Mouse (Mus musculus): ENCODE results near the gene Syt12.

Syt12 gene

DNA sequence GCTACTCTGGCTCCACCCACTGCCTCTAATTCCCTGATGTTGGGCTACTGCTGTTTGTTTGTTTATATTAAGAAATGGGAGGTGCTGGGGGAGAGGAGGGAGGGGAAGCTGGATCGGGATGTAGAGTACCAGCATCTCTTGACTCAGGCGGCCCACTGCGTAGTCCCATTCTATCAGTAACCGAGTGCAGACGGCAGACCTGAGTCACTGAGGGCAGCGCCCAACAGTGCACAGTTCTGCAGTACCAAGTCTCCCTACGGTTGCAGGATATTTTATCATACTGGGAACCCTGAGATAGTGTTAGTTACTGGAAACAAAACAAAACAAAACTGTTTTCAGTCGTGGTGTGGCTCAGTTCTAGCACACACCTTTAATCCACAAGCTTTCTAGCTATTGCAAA, 26.1 kb downstream of the Syt12 start:
- in situ Hi-C loops (cut with MboI, MseI) = no loop called here

DNA sequence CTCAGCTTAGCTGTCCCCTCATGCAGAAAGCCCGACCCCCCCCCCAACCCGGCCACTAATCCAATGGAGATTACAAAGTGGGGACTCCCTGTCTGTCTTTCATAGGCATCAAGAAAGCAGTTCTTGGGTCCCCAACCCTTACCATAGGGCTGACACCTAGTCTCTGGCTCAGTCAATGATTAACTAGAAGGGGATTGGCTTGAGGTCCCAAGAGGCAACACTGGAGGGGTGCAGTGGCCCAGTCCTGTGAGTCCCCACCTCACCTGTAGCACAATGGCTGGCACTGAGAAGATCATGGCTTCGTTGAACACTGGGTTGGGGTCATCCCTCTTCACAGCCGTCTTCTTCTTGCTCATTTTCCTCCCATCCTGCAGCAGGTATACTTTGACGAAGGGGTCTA, 26.6 kb downstream of the Syt12 start:
- in situ Hi-C loops (cut with MboI, MseI) = no loop called here

DNA sequence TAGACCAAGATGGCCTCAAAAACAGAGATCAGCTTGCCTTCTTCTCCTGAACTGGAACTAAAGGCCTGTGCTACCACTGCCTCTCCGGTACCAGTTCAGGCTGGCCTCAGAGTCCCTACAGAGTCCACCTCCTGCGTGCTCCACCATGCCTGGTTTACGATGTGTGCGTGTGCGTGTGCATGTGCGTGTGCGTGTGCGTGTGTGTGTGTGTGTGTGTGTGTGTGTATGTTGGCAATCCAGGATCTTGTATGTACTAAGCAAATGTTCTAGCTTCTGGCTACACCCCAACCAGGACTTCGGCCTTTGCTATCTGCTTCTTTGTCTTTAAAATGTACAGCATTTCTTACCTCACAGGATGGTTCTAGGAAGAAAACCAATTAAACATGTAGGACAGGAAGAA, 28.0 kb downstream of the Syt12 start:
- in situ Hi-C loops (cut with MboI, MseI) = no loop called here

DNA sequence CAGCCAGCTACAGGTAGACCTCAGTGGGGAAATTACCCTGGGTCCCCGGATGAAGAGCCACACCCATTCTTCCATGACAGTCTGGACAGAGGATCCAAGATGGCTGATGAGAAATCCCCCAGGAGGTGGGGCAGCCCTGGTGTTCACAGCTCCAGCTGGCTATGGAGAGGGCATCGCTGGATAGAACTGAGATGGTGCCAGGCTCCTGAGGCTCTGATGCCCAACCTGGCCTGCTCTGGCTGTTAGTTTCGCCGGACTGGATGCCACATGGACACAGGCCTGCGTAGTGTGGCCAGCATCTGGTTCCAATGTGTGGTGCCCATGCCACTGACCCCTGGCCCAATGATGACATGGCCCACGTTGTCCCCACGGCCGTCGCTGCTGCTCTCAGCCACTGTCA, 29.8 kb downstream of the Syt12 start:
- in situ Hi-C loops (cut with MboI, MseI) = no loop called here

DNA sequence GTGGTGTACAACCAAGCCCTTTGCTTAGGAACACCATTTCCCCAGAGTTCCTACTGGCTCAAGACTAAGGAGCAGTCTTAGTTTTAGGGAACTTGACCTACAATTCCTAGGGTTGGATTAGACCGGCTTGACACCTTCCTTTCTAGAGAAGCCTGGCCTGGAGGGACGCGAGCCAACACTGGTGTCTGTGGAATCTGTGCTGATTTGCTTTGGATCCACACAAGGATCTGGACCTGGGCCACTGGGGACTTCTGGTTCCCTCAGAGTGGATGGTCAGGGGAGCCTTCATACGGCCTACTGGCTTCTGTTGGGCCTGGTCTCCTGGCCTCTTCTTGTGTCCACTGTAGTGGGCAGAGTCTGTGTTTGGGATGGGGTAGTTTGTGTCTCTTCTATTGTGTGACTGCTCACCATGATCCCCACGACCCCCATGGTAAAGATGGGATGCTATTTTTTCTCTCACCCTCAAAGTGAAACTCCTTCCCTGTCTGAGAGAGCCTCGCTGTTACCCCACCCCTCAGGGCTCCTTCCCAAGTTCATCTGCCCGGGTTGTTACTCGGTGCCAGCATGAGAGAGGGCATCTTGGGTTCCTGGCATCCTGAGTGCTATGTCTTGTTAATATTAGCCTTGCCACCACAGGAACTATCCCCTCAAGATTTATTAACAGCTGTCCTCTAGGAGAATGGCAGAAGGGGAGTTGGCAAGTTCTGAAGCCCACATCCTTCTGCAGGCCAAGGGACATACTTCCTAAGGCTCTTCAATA, 30.4 kb downstream of the Syt12 start:
- in situ Hi-C loops (cut with MboI, MseI) = no loop called here

DNA sequence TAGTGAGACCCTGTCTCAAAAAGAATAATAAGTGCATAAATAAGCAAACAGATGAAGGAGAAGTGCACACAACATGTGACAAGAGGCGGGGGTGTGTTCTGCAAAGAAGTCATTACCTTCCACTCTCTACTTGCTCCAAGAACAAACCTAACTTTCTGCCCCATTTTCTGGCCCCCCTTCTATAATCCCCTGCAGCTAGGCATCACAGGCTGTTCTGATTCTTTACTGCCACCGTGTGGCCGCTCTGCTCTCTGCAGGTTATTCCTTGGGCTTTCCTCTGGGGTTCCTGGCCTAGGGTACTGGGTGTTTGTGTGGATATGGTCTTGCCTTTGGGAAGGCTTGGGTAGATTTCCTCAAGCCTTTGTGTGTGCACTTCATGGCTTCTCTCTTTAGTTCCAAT, 34.8 kb downstream of the Syt12 start:
- in situ Hi-C loops (cut with MboI, MseI) = no loop called here

DNA sequence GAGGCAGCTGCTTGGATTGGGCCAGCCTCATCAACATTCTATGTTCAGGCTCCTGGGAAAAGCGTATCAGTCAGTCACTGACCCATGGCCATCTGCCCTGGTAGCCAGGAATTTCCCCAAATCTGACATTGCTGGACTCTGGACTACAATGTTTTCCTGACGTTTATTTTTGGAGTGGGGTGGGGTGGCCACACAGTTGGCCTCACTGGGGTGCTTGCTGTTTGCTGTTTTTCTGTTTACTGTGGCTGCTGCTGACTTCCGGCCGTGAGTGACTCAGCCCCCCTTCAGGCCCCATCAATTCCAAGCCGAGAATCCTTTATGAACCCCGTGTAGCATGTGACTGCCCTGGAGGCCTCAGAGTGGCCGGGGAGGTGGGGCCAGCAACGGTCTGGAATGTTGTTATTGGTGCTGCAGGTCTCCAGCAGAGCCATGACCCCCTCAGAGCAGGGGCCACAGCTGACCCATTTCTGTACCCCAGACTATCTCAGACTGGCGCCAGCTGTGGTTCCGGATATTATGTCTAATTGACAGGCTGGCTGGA, 35.6 kb downstream of the Syt12 start:
- in situ Hi-C loops (cut with MboI, MseI) = no loop called here

DNA sequence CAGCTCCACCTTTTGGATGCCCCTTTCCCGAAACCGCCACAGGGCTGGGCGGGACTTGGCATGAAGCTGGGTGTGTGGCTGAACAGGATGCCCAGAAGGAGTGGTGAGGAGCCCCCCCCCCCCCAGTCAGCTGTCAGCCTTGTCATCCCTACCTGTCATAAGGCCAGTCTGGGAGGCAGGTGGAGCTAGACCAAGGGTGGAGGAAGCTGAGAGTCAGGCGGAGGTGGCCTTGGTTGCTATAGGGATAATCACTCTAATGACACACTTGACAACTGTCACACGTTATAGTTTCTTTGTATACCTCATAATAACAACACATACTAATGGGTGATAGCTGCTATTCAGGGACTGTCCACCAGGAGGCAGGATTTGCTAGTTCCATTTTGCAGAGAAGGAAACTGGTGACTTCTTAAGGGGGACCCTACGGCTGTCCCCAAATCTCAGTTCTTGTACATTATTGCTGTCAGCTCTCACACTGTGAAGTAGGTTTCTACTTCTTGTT, 36.1 kb downstream of the Syt12 start:
- in situ Hi-C loops (cut with MboI, MseI) = no loop called here

DNA sequence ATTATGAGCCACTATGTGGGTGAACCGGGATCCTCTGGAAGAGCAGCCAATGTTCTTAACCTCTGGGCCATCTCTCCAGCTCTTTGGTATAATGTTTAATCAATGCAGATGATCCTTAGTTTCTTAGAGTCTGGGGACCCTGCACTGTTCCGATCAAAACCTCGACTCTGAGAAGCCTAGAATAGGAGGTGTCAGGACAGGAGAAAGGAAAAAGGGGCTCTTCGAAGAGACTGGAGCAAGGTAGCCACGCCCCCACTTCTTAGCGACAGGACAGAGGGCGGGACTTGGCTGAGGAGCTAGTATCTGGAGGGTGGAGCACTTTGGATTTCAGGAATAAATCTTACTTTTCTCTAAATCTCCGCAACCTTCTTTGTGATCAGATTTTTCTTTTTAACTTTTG, 37.0 kb downstream of the Syt12 start:
- in situ Hi-C loops (cut with MboI, MseI) = no loop called here

DNA sequence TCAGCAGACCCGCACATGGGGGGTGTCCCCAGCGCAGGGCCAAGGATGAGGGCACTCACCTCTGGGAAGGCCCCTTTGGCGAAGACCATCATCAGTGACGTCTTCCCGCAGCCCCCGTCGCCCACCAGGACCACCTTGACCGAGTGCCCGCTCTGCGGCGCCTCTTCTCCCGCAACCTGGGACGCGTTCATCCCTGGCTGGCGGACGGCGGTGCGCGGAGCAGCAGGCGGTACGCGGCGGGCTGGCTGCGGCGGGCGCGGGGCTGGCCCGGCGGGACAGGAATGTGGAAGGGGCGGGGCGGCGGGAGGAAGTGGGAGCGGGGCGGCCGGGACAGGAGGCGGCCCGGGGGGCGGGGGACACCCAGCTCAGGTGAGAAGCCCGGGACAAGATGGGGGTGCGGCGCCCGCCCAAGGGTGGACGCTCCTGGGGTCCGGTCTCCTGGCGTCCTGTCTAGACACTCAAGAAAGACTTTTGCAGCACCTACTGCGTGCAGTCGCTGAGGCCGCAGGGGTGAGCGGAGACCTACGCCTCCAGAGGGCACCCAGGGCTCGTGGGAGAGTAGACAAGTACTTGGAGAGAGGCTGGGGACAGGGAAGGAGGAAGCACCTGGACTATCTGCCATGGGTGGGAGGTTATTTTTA, 38.0 kb downstream of the Syt12 start, which contains the start of gene Rhod:
Gene Rhod (minus strand): TSS at position 272 of the 641 bp plus-strand sequence.
- in situ Hi-C loops (cut with MboI, MseI) = no loop called here

DNA sequence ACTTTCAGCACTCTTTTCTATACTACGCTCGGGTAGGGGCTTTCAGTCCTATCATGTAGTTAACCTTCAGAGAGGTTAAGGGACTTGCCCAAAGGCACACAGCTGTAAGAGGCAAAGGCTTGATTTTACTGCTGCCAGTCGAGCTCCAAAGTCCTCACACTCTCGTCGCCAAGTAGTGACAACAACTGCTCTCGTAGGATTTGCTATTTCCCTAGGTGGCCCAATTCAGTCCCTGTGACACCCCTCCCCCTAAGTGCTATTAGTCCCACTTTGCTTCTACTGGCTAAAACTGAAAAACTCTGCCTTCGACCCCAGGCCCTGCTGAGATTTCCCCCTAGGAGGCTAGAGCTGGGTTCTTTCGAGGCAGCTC, 38.5 kb downstream of the Syt12 start:
- in situ Hi-C loops (cut with MboI, MseI) = no loop called here

DNA sequence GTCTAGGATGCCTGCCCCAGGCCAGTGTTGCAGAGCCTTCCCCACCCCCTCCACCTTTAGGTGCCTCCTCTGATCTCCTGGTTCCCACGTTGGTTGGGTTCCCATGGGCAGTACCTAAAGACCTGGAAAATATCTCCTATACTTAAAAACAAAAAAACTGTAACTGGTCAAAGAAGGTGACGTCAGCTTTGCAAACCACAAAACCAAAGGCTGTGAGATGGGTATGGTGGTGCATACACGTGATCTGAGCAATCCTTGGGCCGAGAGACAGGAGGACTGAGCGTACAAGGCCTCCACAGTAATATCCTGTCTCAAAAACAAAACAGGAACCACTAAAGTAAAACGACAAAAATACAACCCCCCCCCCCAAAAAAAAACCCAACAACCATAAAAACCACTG, 39.4 kb downstream of the Syt12 start:
- in situ Hi-C loops (cut with MboI, MseI) = no loop called here

DNA sequence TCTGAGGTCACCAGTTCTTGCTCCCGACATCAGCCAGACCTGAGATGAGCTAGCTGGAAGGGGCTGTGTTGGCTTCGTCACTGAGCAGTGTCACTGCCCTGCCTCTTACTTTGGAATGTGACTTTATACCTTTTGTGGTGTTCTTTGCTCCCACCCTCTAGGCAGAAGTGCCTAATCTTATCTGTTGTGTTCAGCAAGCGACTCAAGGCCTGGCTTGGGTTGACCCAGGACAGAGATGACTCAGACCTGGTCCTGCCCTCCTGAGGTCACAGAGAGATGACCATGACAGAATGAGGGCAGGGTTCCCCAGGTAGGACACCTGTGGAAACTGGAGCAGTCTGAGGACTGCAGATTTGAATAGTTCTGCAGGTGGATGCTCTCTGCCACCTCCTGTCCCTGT, 41.0 kb downstream of the Syt12 start:
- in situ Hi-C loops (cut with MboI, MseI) = no loop called here

DNA sequence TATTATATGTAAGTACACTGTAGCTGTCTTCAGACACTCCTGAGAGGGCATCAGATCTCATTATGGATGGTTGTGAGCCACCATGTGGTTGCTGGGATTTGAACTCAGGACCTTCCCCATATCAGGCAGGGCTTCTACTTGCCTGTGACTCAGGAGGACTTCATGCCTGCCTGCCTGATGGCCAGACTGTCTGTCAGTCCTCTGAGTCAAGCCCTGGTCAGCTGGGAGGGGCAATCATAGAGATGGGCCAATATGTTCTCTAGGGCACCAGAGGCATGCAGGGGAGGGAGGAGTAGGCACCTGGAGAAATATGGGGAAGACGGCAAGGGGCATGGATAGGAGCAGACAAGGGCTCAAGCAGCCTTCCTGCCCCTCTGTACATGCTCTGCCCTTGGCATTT, 42.2 kb downstream of the Syt12 start:
- in situ Hi-C loops (cut with MboI, MseI) = no loop called here

DNA sequence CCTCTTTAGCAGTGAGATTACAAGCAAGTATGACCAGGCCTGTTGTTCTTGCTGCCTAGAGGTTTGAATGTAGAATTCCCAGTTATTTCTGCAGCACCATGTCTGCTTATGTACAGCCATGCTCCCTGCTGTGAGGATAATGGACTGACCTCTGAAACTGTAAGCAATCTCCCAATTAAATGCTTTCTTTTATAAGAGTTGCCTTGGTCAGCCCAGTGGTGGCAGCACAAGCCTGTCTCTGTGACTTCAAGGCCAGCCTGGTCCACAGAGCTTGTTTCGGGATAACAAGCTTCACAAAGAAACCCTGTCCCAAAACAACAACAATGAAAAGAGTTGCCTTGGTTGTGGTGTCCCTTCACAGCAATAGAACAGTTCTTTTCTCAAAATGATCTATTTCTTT, 43.5 kb downstream of the Syt12 start:
- in situ Hi-C loops (cut with MboI, MseI) = no loop called here

DNA sequence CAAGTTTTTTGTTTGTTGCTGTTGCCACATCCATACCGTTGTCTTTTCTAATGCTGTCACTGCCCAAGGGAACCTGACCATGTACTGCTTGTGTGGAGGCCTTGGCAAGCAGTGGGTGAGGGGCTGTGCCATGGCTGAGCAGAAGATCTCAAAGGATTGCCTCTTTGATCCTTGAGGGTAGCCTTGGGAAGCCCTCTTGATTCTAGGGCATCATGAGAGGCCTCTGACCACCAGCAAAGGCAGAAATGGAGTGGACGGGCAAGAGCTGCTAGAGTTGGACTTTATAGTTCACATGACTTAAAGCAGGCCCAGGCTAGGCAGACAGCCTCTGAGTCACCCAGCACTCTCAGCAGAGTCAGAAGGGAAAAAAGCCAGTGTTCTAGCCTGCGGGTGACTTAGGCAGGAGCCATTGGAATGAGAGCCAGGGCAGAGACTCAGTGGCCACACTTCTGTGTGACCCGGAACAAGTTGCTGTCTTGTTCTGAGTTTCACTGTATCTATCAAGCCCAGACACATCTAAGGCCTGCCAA, 47.1 kb downstream of the Syt12 start:
- in situ Hi-C loops (cut with MboI, MseI) = no loop called here

DNA sequence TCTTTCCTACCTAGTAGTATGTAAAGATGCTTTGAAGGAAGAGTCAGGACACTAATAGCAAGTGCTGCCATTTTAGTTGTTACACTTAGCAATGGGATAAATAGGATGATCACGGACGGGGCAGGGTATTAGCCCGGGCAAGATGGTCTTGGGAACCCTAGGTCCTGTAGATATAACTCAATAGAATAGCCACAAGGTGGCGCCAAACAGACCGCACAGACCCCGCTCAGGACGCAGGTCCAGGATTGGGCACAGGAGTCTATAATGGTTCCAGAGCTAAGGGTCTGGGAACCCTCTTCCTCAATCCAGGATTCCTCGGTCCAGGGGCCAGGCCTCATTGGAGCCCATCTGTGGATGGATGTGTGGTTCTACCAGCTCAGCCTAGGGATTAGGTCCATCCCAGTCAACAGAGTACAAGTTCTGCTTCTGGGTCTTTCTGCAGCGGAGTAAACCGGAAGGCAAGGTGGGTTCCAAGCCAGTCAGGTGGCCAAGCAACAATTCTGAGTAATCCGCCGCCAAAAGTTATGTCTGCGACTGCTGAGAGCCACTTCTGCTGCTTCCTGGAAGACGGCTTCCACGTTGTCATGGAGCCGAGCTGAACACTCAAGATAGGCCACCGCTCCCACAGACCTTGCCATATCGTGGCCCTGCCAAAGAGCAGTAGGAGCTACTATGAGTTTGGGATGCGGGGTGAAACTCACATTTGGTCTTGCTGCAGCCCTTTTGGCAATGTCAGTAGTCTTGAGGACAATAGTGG, 51.5 kb downstream of the Syt12 start:
- in situ Hi-C loops (cut with MboI, MseI) = no loop called here

DNA sequence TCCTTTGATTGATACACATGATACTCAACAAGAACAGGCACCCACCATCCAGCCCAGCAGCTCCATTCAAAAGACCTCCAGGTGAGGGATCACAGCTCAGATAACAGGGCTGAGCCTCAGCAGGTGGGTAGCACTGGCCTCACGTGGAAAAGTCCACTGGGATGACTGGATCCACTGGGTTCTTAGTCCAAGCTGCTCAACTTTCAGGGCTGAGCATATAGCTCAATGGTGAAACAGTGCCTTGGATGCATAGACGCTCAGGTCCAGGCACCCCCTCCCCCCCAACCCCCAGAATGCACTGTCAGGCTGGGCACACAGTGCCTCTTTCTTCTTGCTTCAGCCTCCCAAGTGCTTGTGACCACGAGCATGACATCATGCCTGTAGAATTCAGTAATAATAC, 54.2 kb downstream of the Syt12 start:
- in situ Hi-C loops (cut with MboI, MseI) = no loop called here

DNA sequence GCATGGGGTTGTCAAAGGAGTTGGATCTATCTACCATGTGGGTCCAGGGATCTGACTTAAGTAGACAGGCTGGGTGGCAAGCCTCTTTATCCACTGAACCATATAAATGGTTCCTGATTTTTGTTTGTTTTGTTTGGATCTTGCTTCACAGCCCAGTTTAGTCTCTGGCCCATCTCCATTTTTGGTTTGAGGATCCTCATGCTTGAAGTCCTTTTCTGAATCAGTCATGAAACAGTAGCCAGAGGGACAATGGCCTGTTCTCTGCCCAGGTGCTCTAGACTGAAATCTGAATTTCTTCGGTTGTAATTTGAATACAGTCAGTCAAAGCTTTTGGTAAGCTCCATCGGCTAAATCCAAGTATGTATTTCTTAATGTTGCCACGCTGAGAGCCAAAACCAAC, 54.7 kb downstream of the Syt12 start:
- in situ Hi-C loops (cut with MboI, MseI) = no loop called here

DNA sequence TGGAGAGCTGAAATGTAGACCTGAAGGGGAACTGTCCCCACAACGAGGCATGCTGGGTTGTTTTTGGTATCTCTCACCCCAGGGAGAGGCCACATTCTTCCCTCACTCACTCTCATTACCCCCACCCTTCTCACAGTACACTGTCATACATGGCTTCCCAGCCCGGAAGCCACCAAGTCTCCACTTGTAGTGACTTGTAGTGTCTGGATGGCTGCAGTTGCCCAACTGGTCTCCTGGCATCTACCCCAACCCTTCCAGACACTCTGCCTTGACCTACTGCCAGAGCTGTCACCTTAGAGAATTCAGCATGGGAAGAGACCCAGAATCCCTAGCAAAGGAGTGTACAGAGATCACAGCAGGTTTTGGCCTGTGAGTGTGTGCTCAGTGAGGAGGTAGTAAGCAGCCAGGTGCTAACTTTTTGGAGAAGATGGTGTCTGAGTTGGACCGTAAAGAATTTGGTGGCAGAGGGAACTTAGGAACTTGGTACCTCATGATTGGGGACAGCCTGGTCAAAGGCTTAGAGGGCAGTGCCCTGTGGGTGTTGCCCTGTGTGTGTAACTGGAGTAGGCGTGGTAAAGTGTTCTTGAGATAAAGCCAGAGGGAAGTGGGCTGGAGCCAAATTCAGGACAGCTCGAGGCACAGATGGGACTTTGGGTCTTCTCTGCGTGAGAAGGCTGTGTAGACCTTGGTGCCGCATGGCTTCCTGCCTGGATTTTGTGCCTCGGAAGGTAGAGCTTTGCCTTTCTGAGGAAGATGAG, 56.9 kb downstream of the Syt12 start:
- in situ Hi-C loops (cut with MboI, MseI) = no loop called here

DNA sequence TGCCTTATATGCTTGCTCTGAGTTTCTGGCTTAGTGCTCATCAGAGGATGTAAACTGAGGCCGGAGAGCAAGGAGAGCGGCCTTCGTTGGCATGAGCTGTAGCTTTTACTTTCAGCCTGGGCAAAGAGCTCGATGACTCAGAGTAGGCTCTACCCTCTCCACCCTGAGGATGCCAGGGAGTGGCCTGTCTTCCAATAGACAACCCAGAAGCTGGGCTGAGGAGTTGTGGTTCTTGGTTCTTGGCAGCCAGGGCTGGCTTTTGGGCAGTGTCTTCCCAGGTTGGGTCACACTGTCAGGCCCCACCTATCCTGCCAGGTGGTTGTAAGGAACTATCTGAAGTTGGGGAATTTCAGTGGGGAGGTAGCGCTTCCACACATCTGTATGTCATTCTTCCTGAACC, 57.5 kb downstream of the Syt12 start:
- in situ Hi-C loops (cut with MboI, MseI) = no loop called here
